Mouse (Mus musculus) heart, postnatal 14 days (tissue): ENCODE measurements around the gene Mkks. TPM values are rescaled to one million over a fixed set of nuclear protein-coding genes. Genes with fewer than 3 reads are reported as not detected.

Experiments
- DNase-seq, 2 experiments: peaks; one replicate each; pipeline ENCODE4 v3.0.0; 2021 to 2022
- intact Hi-C: fragments of 180-260 bp; cut with DNase I; formaldehyde crosslinking; loops from one replicate; pipeline ENCODE4 v1.15.1; 2025
- total RNA-seq, 2 experiments: library from RNA; stranded (reverse); gene quantifications; 2 replicates each; pipeline ENCODE4 v1.2.3; 2021

Gene Mkks
- total RNA-seq, 2 experiments from 2014 or later, result 38.2 to 47.5 TPM

GRCm38 (mm10) chr2:136850366-136850765, 40.8 kb downstream of the Mkks start:
- intact Hi-C loops, result no loop called here
- DNase-seq, result no peak

GRCm38 (mm10) chr2:136837994-136838393, 53.2 kb downstream of the Mkks start:
- peak in 1 of 2 experiments; percentile 9 for DNase-seq
- intact Hi-C loops, result no loop called here

- intact Hi-C loops, result no loop called here
- DNase-seq, result no peak
Observed at GRCm38 (mm10) chr2:136835882-136836281, 55.3 kb downstream of the Mkks start.

GRCm38 (mm10) chr2:136834715-136835075, 56.5 kb downstream of the Mkks start:
- intact Hi-C loops, result loop anchor here (5.0 kb wide), 1 partner anchor 48 kb away; no protein-coding TSS in a partner anchor
- DNase-seq, result peak; percentile 5 to 32

- intact Hi-C loops, result loop anchor here (5.0 kb wide), 1 partner anchor 48 kb away; no protein-coding TSS in a partner anchor
- DNase-seq, result no peak
Observed at GRCm38 (mm10) chr2:136833976-136834714, 57.0 kb downstream of the Mkks start.

GRCm38 (mm10) chr2:136832936-136833335, 58.3 kb downstream of the Mkks start:
- peak; percentile 19 for DNase-seq
- intact Hi-C loops, result loop anchor here (5.0 kb wide), 1 partner anchor 49 kb away; no protein-coding TSS in a partner anchor

- no peak for DNase-seq
- intact Hi-C loops, result no loop called here
Observed at GRCm38 (mm10) chr2:136827612-136828011, 63.6 kb downstream of the Mkks start.

Other genes starting within 250 kb of the Mkks start
- under 1 TPM in 1 of 2 experiments, not detected in 1; 0.33 TPM for gene Snap25, start 177.9 kb downstream of the Mkks start, total RNA-seq
- gene AL731706.2, start 5.7 kb downstream of the Mkks start, total RNA-seq, result 10 to 100 TPM; 19.8 to 23.8 TPM
- 1 to 10 TPM; 2.3 to 2.4 TPM for gene Slx4ip, start 171 bp downstream of the Mkks start, total RNA-seq
- 10 to 100 TPM; 25.2 to 35.5 TPM for gene AL731706.1, start within 50 bp of the Mkks start, total RNA-seq
- gene Jag1, start 225.3 kb upstream of the Mkks start, total RNA-seq, result 10 to 100 TPM; 15.7 to 16.0 TPM